Mouse (Mus musculus): ENCODE data around the gene Tet3. TPM values are rescaled to one million over a fixed set of nuclear protein-coding genes. Genes with fewer than 3 reads are reported as not detected.

Tet3 gene
- polyA plus RNA-seq, 1 experiment from 2014 or later: 60.9 TPM

DNA sequence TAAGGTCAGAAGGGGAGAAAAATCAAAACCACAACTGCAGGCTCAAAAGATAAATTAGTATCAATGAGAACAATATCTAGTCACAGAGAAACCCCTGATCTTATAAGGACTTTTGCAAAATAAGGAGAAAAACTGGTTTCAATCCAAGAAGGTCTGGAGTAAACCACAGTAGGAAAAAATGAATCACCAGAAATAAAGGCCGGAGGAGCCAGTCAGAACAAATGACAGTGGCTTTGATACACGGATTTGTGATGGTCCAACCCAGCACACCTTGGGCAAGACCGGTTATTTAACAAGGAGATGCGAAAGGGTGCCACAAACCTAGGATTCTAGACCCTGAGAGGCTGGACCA is 34.9 kb downstream of the Tet3 start:
- H3K4me2 ChIP-seq (ENCODE audit: low read length): no peak overlapping the region
- no peak overlapping the region for H3K4me3 ChIP-seq (replicated peaks; ENCODE audit: low read length)
- H3K27ac ChIP-seq (ENCODE audit: low read length): no peak overlapping the region
- no peaks in the 10 kb centered on the region for H3K27me3 ChIP-seq (replicated peaks; ENCODE audit: control insufficient read depth, insufficient read depth, low read length)
- no peak overlapping the region for H3K9ac ChIP-seq (replicated peaks; ENCODE audit: low read depth, low read length)
- peaks cover 67% of the 10 kb centered on the region for H3K4me1 ChIP-seq (replicated peaks; ENCODE audit: control insufficient read depth, insufficient read depth, low read length)
- 60% methylated on average over 4 of the region's 4 CpGs for WGBS
- no peaks in the 10 kb centered on the region for H3K9me3 ChIP-seq (ENCODE audit: control insufficient read depth, low read length)
- H3K36me3 ChIP-seq (ENCODE audit: control insufficient read depth, insufficient read depth): 0 out of 2 replicates have a peak, but pooled peaks cover 2% of the 10 kb centered on the region
- no peak for ATAC-seq

DNA sequence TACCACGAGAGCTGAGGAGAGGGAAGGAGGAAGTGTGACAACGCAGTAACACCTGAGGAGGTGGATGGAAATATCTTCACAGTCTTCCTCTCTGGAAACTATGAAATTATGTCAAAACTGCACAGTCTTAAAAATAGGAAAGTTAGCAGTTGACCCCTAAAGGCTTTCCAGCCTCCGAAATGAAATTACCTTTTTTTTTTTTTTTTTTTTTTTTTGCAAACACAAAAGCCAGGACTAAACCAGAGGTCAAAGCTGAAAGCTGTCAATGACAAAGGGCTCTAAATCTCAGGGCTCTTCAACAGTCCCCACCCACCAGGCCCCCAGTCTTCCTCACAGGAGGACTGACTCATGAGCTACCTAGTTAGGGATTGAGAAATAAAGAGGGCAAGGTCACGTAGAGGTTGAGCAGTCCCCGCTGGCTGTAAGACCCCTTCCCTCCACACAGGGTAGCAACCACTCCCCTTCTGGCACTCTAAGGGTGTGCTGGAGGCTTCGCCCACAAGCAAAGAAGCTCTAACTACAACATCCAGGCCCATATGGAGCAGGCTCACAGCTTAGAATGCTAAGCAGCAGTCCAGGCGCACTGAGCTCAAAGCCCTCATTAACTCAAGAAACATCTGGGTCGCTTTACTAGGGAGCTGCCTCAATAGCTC is 35.4 kb downstream of the Tet3 start:
- ATAC-seq: no peak; the same call in 1 of the 2 replicates
- H3K4me2 ChIP-seq (ENCODE audit: low read length): no peak overlapping the region
- H3K4me1 ChIP-seq (replicated peaks; ENCODE audit: control insufficient read depth, insufficient read depth, low read length): peaks cover 69% of the 10 kb centered on the region
- H3K9ac ChIP-seq (replicated peaks; ENCODE audit: low read depth, low read length): no peak overlapping the region
- no peaks in the 10 kb centered on the region for H3K9me3 ChIP-seq (ENCODE audit: control insufficient read depth, low read length)
- 0 out of 2 replicates have a peak, but pooled peaks cover 2% of the 10 kb centered on the region for H3K36me3 ChIP-seq (ENCODE audit: control insufficient read depth, insufficient read depth)
- no peaks in the 10 kb centered on the region for H3K27me3 ChIP-seq (replicated peaks; ENCODE audit: control insufficient read depth, insufficient read depth, low read length)
- no peak overlapping the region for H3K27ac ChIP-seq (ENCODE audit: low read length)
- WGBS: 36% methylated on average over 8 of the region's 8 CpGs
- H3K4me3 ChIP-seq (replicated peaks; ENCODE audit: low read length): no peak overlapping the region

DNA sequence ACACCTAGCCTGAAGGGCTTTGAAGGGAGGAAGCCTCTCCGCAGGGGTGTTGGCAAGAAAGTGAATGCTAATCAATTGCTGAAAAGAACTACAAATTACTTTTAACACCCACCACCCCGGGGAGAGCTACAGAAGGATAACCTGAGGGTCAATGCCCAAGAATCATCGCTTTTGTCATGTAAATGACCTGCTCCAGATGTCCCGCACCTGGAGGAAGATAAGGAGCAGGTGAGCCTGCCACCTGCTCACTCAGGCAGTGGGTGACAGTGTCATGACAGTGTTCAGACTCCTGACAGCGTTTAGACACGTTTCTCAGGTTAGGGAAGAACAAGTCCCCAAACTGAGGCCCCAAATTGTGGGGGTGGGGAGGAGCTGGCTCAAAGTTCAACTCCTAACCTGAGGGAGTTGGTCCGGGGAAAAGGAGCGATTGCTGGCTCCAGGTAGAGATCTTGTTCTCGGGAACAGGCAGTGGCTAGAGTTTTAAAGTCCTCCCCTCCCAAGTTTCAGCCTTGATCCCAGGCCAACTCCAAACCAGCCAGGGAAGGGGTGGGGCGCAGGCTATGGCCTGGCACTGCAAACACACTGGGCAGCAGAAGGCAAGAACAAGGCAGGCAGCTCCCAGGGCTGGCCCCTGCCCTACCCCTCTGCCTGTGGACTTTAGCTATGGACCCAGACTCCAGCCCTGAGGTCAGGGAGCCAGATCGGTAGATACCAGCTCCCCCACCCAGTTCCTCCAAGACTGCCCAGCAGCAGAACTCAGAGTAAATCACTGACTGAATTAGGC is 36.8 kb downstream of the Tet3 start:
- H3K27ac ChIP-seq (ENCODE audit: low read length): no peak overlapping the region
- H3K9ac ChIP-seq (replicated peaks; ENCODE audit: low read depth, low read length): no peak overlapping the region
- H3K36me3 ChIP-seq (ENCODE audit: control insufficient read depth, insufficient read depth): 0 out of 2 replicates have a peak, but pooled peaks cover 2% of the 10 kb centered on the region
- H3K4me2 ChIP-seq (ENCODE audit: low read length): no peak overlapping the region
- ATAC-seq: no peak
- H3K27me3 ChIP-seq (replicated peaks; ENCODE audit: control insufficient read depth, insufficient read depth, low read length): no peaks in the 10 kb centered on the region
- peaks cover 66% of the 10 kb centered on the region for H3K4me1 ChIP-seq (replicated peaks; ENCODE audit: control insufficient read depth, insufficient read depth, low read length)
- H3K9me3 ChIP-seq (ENCODE audit: control insufficient read depth, low read length): no peaks in the 10 kb centered on the region
- no peak overlapping the region for H3K4me3 ChIP-seq (replicated peaks; ENCODE audit: low read length)
- 14% methylated on average over 11 of the region's 11 CpGs for WGBS

DNA sequence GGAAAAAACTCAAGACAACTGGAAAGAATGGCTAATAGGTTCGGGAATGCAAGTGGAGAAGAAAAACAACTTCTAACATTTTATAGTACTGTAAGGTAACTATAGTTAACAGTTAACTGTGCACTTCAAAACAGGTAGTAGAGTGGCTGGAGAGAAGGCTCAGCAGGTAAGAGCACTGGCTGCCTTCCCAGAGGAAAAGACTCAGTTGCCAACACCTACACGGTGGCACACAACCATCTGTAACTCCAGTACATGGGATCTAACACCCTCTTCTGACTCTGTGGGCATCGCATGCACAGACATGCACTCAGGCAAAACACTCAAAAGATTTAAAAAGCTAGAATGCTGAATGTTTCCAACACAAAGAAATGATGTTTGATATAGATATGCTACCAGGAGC is 39.4 kb downstream of the Tet3 start:
- no peak overlapping the region for H3K9ac ChIP-seq (replicated peaks; ENCODE audit: low read depth, low read length)
- H3K4me1 ChIP-seq (replicated peaks; ENCODE audit: control insufficient read depth, insufficient read depth, low read length): peaks cover 69% of the 10 kb centered on the region
- no peak overlapping the region for H3K4me2 ChIP-seq (ENCODE audit: low read length)
- H3K27me3 ChIP-seq (replicated peaks; ENCODE audit: control insufficient read depth, insufficient read depth, low read length): no peaks in the 10 kb centered on the region
- WGBS: 74% methylated on average over 3 of the region's 3 CpGs
- no peak for ATAC-seq
- no peaks in the 10 kb centered on the region for H3K9me3 ChIP-seq (ENCODE audit: control insufficient read depth, low read length)
- H3K27ac ChIP-seq (ENCODE audit: low read length): no peak overlapping the region
- no peak overlapping the region for H3K4me3 ChIP-seq (replicated peaks; ENCODE audit: low read length)
- H3K36me3 ChIP-seq (ENCODE audit: control insufficient read depth, insufficient read depth): no peaks in the 10 kb centered on the region

DNA sequence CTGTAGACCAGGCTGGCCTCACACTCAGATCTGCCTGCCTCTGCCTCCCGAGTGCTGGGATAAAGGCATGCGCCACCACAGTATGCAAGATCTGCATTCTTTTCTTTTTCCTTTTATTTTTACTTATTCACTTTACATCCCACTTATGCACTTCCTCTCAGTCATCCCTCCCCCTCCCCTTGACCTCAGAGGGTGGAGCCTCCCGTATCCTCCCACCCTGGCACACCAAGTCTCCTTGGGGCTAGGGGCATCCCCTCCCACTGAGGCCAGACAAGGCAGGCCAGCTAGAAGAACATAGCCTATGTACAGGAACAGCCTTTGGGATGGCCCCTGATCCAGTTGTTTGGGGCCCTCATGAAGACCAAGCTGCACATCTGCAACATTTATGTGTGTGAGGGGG is 41.4 kb downstream of the Tet3 start:
- Histone ChIP-seq H3K4me2 (ENCODE audit: low read length) (no peak overlapping the region), H3K4me3 (replicated peaks; ENCODE audit: low read length) (no peak overlapping the region), H3K9ac (replicated peaks; ENCODE audit: low read depth, low read length) (no peak overlapping the region), H3K27me3 (replicated peaks; ENCODE audit: control insufficient read depth, insufficient read depth, low read length) (no peaks in the 10 kb centered on the region), H3K27ac (ENCODE audit: low read length) (no peak overlapping the region), H3K36me3 (ENCODE audit: control insufficient read depth, insufficient read depth) (no peaks in the 10 kb centered on the region), H3K4me1 (replicated peaks; ENCODE audit: control insufficient read depth, insufficient read depth, low read length) (peaks cover 70% of the 10 kb centered on the region), H3K9me3 (ENCODE audit: control insufficient read depth, low read length) (no peaks in the 10 kb centered on the region)
- WGBS: 78% methylated on average over 3 of the region's 3 CpGs
- no peak for ATAC-seq

DNA sequence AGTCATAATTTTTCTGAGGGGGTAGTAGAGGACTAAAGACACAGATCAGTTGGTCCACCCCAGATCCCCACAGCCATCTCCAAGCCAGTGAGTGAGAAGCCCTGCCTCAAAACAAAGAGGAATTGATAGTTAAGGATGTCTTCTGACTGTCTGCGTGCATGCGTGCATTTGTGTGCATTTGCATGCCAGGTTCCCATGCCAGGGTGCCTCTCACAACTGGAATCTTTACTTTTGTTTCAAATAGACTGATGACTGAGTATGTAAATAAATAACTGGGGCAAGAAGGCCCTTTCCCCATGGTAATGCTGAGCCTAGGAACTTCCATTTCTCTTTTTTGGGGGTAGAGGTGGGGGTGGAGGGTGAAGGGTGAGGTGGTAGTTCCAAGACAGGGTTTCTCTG is 41.8 kb downstream of the Tet3 start:
- no peaks in the 10 kb centered on the region for H3K27me3 ChIP-seq (replicated peaks; ENCODE audit: control insufficient read depth, insufficient read depth, low read length)
- H3K9ac ChIP-seq (replicated peaks; ENCODE audit: low read depth, low read length): no peak overlapping the region
- H3K4me3 ChIP-seq (replicated peaks; ENCODE audit: low read length): no peak overlapping the region
- no peak overlapping the region for H3K27ac ChIP-seq (ENCODE audit: low read length)
- H3K4me2 ChIP-seq (ENCODE audit: low read length): no peak overlapping the region
- WGBS: 77% methylated on average over 2 of the region's 2 CpGs
- ATAC-seq: no peak
- no peaks in the 10 kb centered on the region for H3K36me3 ChIP-seq (ENCODE audit: control insufficient read depth, insufficient read depth)
- H3K4me1 ChIP-seq (replicated peaks; ENCODE audit: control insufficient read depth, insufficient read depth, low read length): peaks cover 71% of the 10 kb centered on the region
- no peaks in the 10 kb centered on the region for H3K9me3 ChIP-seq (ENCODE audit: control insufficient read depth, low read length)

DNA sequence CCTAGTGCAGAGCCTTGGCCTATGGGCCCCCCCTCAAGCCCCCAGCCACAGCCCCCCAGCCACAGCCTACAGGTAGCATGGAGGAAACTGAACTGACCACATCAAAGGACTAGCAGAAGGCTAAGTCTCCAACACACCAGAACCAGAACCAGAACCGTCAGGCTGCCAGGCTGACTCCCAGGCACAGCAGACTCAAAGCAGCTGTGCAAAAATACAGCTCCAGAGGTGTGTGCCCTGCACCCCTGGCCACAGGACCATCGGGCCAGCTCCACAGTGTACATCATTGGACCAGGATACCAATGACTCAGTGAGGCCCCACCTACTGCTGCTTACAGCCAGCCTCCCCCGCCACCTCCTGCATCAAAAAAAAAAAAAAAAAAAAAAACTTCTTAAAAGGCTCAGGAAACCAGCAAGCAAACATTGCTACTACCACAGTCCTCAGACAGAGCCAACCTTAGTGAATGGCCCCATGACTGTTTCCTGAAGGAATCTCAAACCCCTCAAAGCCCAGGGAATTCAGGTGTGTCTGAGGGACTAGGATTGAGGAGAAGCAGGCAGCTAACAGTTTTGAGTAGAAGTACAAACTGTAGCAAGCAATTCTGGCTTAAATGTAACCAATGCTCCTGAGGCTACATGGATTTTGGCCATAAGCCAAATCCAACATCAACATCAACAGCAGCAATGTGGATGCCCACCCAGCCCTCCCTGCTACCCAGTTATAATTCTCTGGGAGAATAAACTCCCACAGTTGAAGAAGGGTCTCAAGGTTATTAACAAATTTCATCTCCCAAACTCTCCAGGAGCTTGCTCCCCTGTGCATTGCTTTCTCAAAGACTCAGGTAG is 42.4 kb downstream of the Tet3 start:
- Histone ChIP-seq H3K36me3 (ENCODE audit: control insufficient read depth, insufficient read depth) (no peaks in the 10 kb centered on the region), H3K4me3 (replicated peaks; ENCODE audit: low read length) (no peak overlapping the region), H3K27me3 (replicated peaks; ENCODE audit: control insufficient read depth, insufficient read depth, low read length) (no peaks in the 10 kb centered on the region), H3K4me2 (ENCODE audit: low read length) (no peak overlapping the region), H3K9me3 (ENCODE audit: control insufficient read depth, low read length) (no peaks in the 10 kb centered on the region), H3K27ac (ENCODE audit: low read length) (no peak overlapping the region), H3K9ac (replicated peaks; ENCODE audit: low read depth, low read length) (no peak overlapping the region), H3K4me1 (replicated peaks; ENCODE audit: control insufficient read depth, insufficient read depth, low read length) (peaks cover 65% of the 10 kb centered on the region)
- no peak for ATAC-seq
- 88% methylated on average over 3 of the region's 3 CpGs for WGBS

DNA sequence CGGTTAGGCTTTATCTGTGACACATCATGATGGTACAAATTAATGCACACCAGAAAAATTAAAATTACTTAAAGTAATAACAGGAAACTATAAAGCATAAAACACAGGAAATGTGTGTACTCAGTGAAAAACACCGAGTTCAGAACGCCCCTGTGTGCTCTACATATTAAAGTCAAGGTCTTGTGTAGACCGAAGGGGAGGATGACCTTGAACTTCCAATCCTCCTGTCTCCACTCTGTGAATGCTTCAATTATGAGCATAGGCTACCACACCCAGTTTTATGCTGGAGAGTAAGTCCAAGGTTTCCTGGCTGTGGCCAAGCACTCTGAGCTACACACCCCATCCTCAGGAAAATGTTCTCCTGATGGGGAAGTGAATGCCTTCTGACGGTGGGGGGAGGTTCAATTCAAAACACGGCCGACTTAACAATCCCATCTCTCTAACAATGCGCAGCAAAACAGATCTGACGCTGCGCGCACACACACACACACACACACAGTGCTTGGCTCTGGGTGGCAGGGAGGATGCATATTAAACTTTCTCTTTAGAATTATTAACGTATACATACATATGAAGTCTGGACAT is 43.4 kb downstream of the Tet3 start:
- 86% methylated on average over 12 of the region's 12 CpGs for WGBS
- no peaks in the 10 kb centered on the region for H3K36me3 ChIP-seq (ENCODE audit: control insufficient read depth, insufficient read depth)
- peaks cover 62% of the 10 kb centered on the region for H3K4me1 ChIP-seq (replicated peaks; ENCODE audit: control insufficient read depth, insufficient read depth, low read length)

More for the DNA sequence above, 43.4 kb downstream of the Tet3 start:
- H3K9ac ChIP-seq (replicated peaks; ENCODE audit: low read depth, low read length): no peak overlapping the region
- no peak overlapping the region for H3K27ac ChIP-seq (ENCODE audit: low read length)
- ATAC-seq: no peak
- H3K9me3 ChIP-seq (ENCODE audit: control insufficient read depth, low read length): no peaks in the 10 kb centered on the region
- H3K27me3 ChIP-seq (replicated peaks; ENCODE audit: control insufficient read depth, insufficient read depth, low read length): no peaks in the 10 kb centered on the region
- no peak overlapping the region for H3K4me3 ChIP-seq (replicated peaks; ENCODE audit: low read length)
- no peak overlapping the region for H3K4me2 ChIP-seq (ENCODE audit: low read length)

All from forebrain, embryonic 16.5 days (tissue).